Mouse (Mus musculus): ENCODE measurements around the gene Fam217b.

DNA sequence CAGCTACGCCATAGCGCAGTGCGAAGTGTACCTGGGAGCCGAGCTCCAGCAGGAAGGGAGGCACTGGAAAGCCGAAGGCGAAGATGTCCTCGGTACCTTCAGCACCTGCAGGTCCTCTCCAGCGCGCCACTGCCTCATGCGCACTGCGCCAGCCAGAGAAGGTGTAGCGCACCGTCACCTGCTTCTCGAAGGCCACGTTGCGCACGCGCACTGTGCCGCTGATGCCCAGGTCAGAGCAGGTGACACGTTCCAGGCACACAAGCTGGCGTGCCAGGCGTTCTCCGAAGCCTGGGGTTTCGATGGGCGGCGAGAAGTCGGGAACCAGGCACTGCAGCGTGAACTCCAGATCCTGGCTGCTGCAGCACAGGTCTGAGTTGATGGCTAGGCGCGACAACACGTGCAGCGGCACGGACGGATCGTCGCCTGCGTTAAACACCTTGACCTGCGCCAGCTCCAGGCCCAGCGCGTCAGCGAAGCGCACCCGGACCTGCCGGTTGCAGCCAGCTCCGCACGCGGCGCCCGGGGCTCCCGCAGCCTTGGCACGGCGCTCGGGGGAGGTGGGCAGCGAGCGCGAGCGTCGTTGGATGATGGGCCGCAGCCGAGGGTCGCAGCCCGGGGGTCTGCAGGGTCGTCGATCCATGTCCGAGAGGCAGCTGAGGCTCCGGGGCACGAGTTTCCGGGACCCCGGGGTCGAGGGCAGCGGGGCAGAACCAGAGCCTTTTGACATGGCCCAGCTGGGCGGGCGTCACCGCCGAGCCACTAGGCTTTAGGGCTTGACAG lies 653 bp upstream of the Fam217b start:
- TF ChIP-seq POLR2A (IDR thresholded peaks at IDR 0.05; ENCODE audit: borderline replicate concordance, extremely low read depth, insufficient read depth, insufficient read length, poor library complexity, severe bottlenecking), result no peak
- no peak for TF ChIP-seq CTCF (IDR thresholded peaks at IDR 0.05; ENCODE audit: borderline replicate concordance, extremely low read depth, insufficient read depth, insufficient read length)
